Mouse (Mus musculus) adrenal gland, postnatal 0 days (tissue): ENCODE results near the gene Clcc1. TPM values are rescaled to one million over a fixed set of nuclear protein-coding genes. Genes with fewer than 3 reads are reported as not detected.

ENCODE experiments used
- polyA plus RNA-seq: library from polyadenylated mRNA; unstranded; fragments of >200 nt; fragmentation: Nextera tagmentation; extraction: Ambion mirVana; gene quantifications from 2 replicates; pipeline ENCODE4 v1.2.1, GENCODE M21; 2015

Clcc1 gene
- 66.2 and 72.8 TPM in 2 replicates for polyA plus RNA-seq

DNA sequence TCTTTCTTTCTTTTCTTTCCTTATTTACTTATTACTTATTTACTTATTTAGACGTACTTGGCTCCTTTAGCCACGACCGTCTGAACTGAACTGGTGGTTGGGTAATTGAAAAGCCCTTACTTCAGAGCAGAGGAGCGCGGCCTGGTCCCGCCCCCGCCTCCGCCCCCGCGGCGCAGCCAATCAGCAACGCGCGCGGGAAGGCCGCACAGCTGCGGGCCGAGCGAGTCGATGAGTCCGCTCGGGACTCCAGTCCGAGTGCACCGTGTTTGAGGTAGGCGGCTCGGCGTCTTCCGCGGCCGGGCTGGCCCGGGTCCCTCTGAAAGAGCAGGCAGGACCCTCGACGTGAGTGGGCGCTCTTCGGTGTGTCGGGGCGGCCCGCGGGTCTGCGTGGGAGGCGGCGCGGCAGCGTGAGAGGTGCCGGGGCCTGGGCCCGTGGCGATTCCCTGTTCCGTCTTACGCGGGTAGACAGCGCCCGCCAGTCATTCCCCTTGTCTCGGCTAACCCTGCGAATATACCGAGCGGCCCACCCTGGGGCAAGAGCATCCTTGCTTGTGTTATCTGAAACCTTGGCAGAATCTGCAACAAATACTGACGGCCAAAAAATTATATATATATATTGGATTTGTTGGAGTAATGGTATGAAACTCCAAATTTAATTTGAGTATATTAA is at the start of gene Clcc1:
TSS of gene Clcc1 (plus strand) at position 204 of the 670 bp plus-strand sequence.

DNA sequence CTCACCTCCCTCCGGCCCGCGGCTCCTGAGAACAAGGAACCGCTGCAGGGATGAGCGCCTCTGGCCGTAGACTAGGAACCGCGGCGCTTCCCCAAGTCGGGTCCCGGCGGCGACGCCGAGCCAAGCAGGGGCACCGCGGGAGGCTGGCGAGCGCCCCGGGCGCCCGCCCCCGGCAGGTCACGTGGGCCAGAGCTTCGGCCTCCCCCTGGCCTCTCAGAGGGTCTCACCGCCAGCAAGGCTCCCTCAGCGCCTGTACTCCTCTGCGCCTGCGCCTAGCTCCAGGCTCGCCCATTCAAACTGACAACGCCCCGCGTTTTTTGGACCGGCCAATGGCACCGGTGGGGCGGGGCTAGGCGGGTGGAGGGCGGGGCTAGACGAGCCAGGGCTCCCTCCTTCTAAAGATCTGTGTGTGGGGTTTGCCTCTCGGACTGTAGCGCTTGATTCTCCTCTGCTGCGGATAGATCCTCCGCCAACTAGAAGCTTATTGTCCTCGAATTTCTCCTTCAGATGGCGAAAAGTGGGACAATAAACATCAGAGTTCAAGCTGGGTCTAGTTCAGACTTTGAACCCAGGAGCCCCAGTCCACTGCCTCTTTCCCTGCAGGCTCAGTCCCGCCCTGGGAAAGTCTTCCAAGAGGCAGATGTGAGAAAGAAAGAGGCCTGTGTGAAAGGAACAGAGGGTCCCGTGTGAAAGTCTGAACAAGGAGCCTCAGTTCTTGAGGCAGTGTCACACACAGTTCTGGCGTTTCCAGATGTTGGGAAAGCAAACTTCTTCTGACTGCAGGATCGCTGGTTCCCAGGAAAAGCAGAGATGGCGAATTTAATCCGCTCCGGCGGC is 68.5 kb downstream of the Clcc1 start, which contains the start of gene Gpsm2:
TSS of gene Gpsm2 (minus strand) at position 274 of the 837 bp plus-strand sequence.

Other genes starting within 250 kb of the Clcc1 start
- gene Celsr2, start 238.4 kb upstream of the Clcc1 start, polyA plus RNA-seq = 3.7 and 4.1 TPM in 2 replicates
- gene Sars, start 208.7 kb upstream of the Clcc1 start, polyA plus RNA-seq = 93.7 and 121 TPM in 2 replicates
- 0.50 and 1.0 TPM in 2 replicates for gene 1700013F07Rik, start 119.8 kb upstream of the Clcc1 start, polyA plus RNA-seq
- 3.1 and 4.8 TPM in 2 replicates for gene 5330417C22Rik, start 117.4 kb upstream of the Clcc1 start, polyA plus RNA-seq
- 32.8 and 39.7 TPM in 2 replicates for gene Tmem167b, start 91.4 kb upstream of the Clcc1 start, polyA plus RNA-seq
- gene Taf13, start 82.2 kb upstream of the Clcc1 start, polyA plus RNA-seq = 48.1 and 49.8 TPM in 2 replicates
- 6.6 and 8.0 TPM in 2 replicates for gene Wdr47, start 62.6 kb upstream of the Clcc1 start, polyA plus RNA-seq
- 20.4 and 21.6 TPM in 2 replicates for gene Gpsm2, start 68.4 kb downstream of the Clcc1 start, polyA plus RNA-seq
- 0.08 TPM in 1 of 2 replicates, not detected in the other for gene Aknad1, start 85.7 kb downstream of the Clcc1 start, polyA plus RNA-seq
- gene Stxbp3, start 186.6 kb downstream of the Clcc1 start, polyA plus RNA-seq = 31.2 and 48.7 TPM in 2 replicates
- gene Fndc7, start 236.1 kb downstream of the Clcc1 start, polyA plus RNA-seq = 0.82 and 1.4 TPM in 2 replicates